Mouse (Mus musculus): ENCODE measurements at regions not wholly inside any gene's neighbourhood (a gene's known extent, or its start where the extent isn't known, plus 50 kb on each side); places are given as distances from the start of the nearest gene placed in this dataset.

DNA sequence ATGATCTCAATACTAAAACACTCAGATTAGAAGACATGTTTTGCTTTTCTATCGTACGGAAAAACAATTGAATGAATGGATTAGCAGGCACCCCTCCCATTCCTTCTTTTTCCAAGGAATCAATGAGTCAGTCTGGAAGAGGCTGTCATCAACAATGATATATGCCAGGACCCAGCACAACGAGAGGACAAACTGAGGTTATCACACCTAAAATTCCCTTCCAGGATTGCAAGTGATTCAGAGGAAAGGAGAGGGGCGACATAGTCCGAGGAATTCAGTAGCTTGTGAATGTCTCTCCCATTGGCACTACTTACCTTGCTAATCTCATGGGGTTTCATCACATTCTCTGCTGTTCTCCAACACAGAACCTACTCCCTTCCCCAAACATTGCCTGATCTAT, 620.1 kb upstream of the Mpdz start:
- TF ChIP-seq POLR2A (IDR thresholded peaks at IDR 0.05; ENCODE audit: low read depth, low read length) (no peak), CTCF (conservative IDR thresholded peaks at IDR 0.05; ENCODE audit: insufficient read depth, insufficient read length, low read depth, low read length) (no peak)

Measured in kidney, adult 2 months (tissue).